Mouse (Mus musculus) small intestine, adult 2 months (tissue): Measurements from ENCODE around the gene Thap8.

Source experiments
- CTCF ChIP-seq: fragments of 200-500 bp; IDR thresholded peaks from 2 replicates; pipeline ENCODE4 v1.5.1; 2012; ENCODE audit warnings: low read depth, mild to moderate bottlenecking, control low read depth, inconsistent platforms, low read length, moderate library complexity, mixed read lengths; ENCODE audit not compliant: insufficient replicate concordance, insufficient read length; ENCODE audit errors: extremely low read depth
- POLR2A ChIP-seq: fragments of 200-500 bp; IDR thresholded peaks from 2 replicates; pipeline ENCODE4 v1.6.1; 2012; ENCODE audit warnings: low read depth, mild to moderate bottlenecking, control low read depth, inconsistent platforms, low read length, moderate library complexity

- TF ChIP-seq POLR2A: no peak
- no peak for TF ChIP-seq CTCF
Observed at GRCm38 (mm10) chr7:30314721-30315155, 34.8 kb downstream of the Thap8 start, which contains the start of gene Syne4.
